Mouse (Mus musculus): ENCODE measurements around the gene Gcc1. TPM values are rescaled to one million over a fixed set of nuclear protein-coding genes. Genes with fewer than 3 reads are reported as not detected.
A peak's percentile ranks its signal among the peaks of the same experiment; 100 is the strongest.

The Gcc1 gene
- polyA plus RNA-seq, 1 experiment from 2014 or later: 12.2 TPM

- H3K9me3 ChIP-seq: no peaks in the 10 kb centered on the region
- 20% methylated on average over 13 of the region's 13 CpGs for WGBS
- H3K4me1 ChIP-seq: peaks cover 40% of the 10 kb centered on the region
- H3K4me2 ChIP-seq: peak overlapping the region; percentile 95
- H3K9ac ChIP-seq: peak overlapping the region; percentile 89
- peak overlapping the region; percentile 90 for H3K4me3 ChIP-seq
- peaks cover 33% of the 10 kb centered on the region for H3K36me3 ChIP-seq
- H3K27ac ChIP-seq: 0 out of 2 replicates have a peak overlapping the region, but pooled peaks have one; percentile 64
- no peaks in the 10 kb centered on the region for H3K27me3 ChIP-seq
- no peak for ATAC-seq (ENCODE audit: insufficient number of reproducible peaks, insufficient read depth, low FRiP score, low TSS enrichment, low read depth)
Observed at GRCm38 (mm10) chr6:28420865-28421264, 7.3 kb downstream of the Gcc1 start.

GRCm38 (mm10) chr6:28420361-28420760 lies 7.8 kb downstream of the Gcc1 start:
- H3K36me3 ChIP-seq: peaks cover 33% of the 10 kb centered on the region
- no peak for ATAC-seq (ENCODE audit: insufficient number of reproducible peaks, insufficient read depth, low FRiP score, low TSS enrichment, low read depth)
- H3K27ac ChIP-seq: no peak overlapping the region
- H3K4me3 ChIP-seq: peak overlapping the region; percentile 90
- 80% methylated on average over 17 of the region's 17 CpGs for WGBS
- H3K4me1 ChIP-seq: peaks cover 35% of the 10 kb centered on the region
- H3K9ac ChIP-seq: peak overlapping the region; percentile 89
- no peaks in the 10 kb centered on the region for H3K27me3 ChIP-seq
- H3K4me2 ChIP-seq: peak overlapping the region; percentile 95
- H3K9me3 ChIP-seq: no peaks in the 10 kb centered on the region

GRCm38 (mm10) chr6:28419673-28420072 lies 8.5 kb downstream of the Gcc1 start:
- peak overlapping the region; percentile 89 for H3K9ac ChIP-seq
- no peak overlapping the region for H3K27ac ChIP-seq
- H3K27me3 ChIP-seq: no peaks in the 10 kb centered on the region
- peaks cover 40% of the 10 kb centered on the region for H3K36me3 ChIP-seq
- no peak for ATAC-seq (ENCODE audit: insufficient number of reproducible peaks, insufficient read depth, low FRiP score, low TSS enrichment, low read depth)
- WGBS: 63% methylated on average over 2 of the region's 2 CpGs
- peak overlapping the region; percentile 90; the same call in 1 of the 2 replicates for H3K4me3 ChIP-seq
- peaks cover 30% of the 10 kb centered on the region for H3K4me1 ChIP-seq
- H3K9me3 ChIP-seq: no peaks in the 10 kb centered on the region
- H3K4me2 ChIP-seq: peak overlapping the region; percentile 95

GRCm38 (mm10) chr6:28418449-28418848 lies 9.7 kb downstream of the Gcc1 start:
- no peak overlapping the region for H3K4me3 ChIP-seq
- H3K4me2 ChIP-seq: no peak overlapping the region
- H3K36me3 ChIP-seq: peaks cover 41% of the 10 kb centered on the region
- peaks cover 25% of the 10 kb centered on the region for H3K4me1 ChIP-seq
- ATAC-seq (ENCODE audit: insufficient number of reproducible peaks, insufficient read depth, low FRiP score, low TSS enrichment, low read depth): no peak
- no peak overlapping the region for H3K27ac ChIP-seq
- H3K9ac ChIP-seq: no peak overlapping the region
- H3K9me3 ChIP-seq: no peaks in the 10 kb centered on the region
- 93% methylated on average over 14 of the region's 14 CpGs for WGBS
- no peaks in the 10 kb centered on the region for H3K27me3 ChIP-seq

- Histone ChIP-seq H3K9ac (no peak overlapping the region), H3K27ac (no peak overlapping the region), H3K4me2 (no peak overlapping the region), H3K9me3 (no peaks in the 10 kb centered on the region), H3K4me3 (no peak overlapping the region), H3K4me1 (peaks cover 20% of the 10 kb centered on the region), H3K36me3 (peaks cover 43% of the 10 kb centered on the region), H3K27me3 (no peaks in the 10 kb centered on the region)
- no peak for ATAC-seq (ENCODE audit: insufficient number of reproducible peaks, insufficient read depth, low FRiP score, low TSS enrichment, low read depth)
- 77% methylated on average over 4 of the region's 4 CpGs for WGBS
Observed at GRCm38 (mm10) chr6:28416981-28417380, 11.2 kb downstream of the Gcc1 start.

GRCm38 (mm10) chr6:28411236-28411635 lies 17.0 kb downstream of the Gcc1 start:
- H3K4me2 ChIP-seq: no peak overlapping the region
- no peaks in the 10 kb centered on the region for H3K4me1 ChIP-seq
- H3K27me3 ChIP-seq: no peaks in the 10 kb centered on the region
- no peaks in the 10 kb centered on the region for H3K9me3 ChIP-seq
- WGBS: 70% methylated on average over 2 of the region's 2 CpGs
- peaks cover 19% of the 10 kb centered on the region for H3K36me3 ChIP-seq
- ATAC-seq (ENCODE audit: insufficient number of reproducible peaks, insufficient read depth, low FRiP score, low TSS enrichment, low read depth): no peak
- no peak overlapping the region for H3K4me3 ChIP-seq
- no peak overlapping the region for H3K9ac ChIP-seq
- H3K27ac ChIP-seq: no peak overlapping the region

- no peak overlapping the region for H3K4me3 ChIP-seq
- no peak overlapping the region for H3K4me2 ChIP-seq
- no peaks in the 10 kb centered on the region for H3K27me3 ChIP-seq
- 86% methylated on average over 9 of the region's 9 CpGs for WGBS
- H3K4me1 ChIP-seq: no peaks in the 10 kb centered on the region
- no peak for ATAC-seq (ENCODE audit: insufficient number of reproducible peaks, insufficient read depth, low FRiP score, low TSS enrichment, low read depth)
- no peak overlapping the region for H3K27ac ChIP-seq
- no peaks in the 10 kb centered on the region for H3K9me3 ChIP-seq
- peaks cover 7% of the 10 kb centered on the region; the same call in 1 of the 2 replicates for H3K36me3 ChIP-seq
- H3K9ac ChIP-seq: no peak overlapping the region
Observed at GRCm38 (mm10) chr6:28410053-28410452, 18.1 kb downstream of the Gcc1 start.

GRCm38 (mm10) chr6:28399791-28400190 lies 28.4 kb downstream of the Gcc1 start:
- no peaks in the 10 kb centered on the region for H3K36me3 ChIP-seq
- ATAC-seq (ENCODE audit: insufficient number of reproducible peaks, insufficient read depth, low FRiP score, low TSS enrichment, low read depth): no peak
- no peak overlapping the region for H3K4me2 ChIP-seq
- peaks cover 5% of the 10 kb centered on the region; the same call in 1 of the 2 replicates for H3K9me3 ChIP-seq
- H3K4me1 ChIP-seq: no peaks in the 10 kb centered on the region
- H3K4me3 ChIP-seq: no peak overlapping the region
- no peak overlapping the region for H3K27ac ChIP-seq
- no peak overlapping the region for H3K9ac ChIP-seq
- WGBS: 90% methylated on average over 4 of the region's 4 CpGs
- H3K27me3 ChIP-seq: peaks cover 37% of the 10 kb centered on the region

- H3K9ac ChIP-seq: no peak overlapping the region
- H3K9me3 ChIP-seq: peaks cover 5% of the 10 kb centered on the region; the same call in 1 of the 2 replicates
- no peak overlapping the region for H3K4me2 ChIP-seq
- H3K36me3 ChIP-seq: no peaks in the 10 kb centered on the region
- H3K27me3 ChIP-seq: peaks cover 38% of the 10 kb centered on the region
- H3K27ac ChIP-seq: no peak overlapping the region
- H3K4me3 ChIP-seq: no peak overlapping the region
- WGBS: 88% methylated on average over 3 of the region's 3 CpGs
- no peak for ATAC-seq (ENCODE audit: insufficient number of reproducible peaks, insufficient read depth, low FRiP score, low TSS enrichment, low read depth)
- no peaks in the 10 kb centered on the region for H3K4me1 ChIP-seq
Observed at GRCm38 (mm10) chr6:28398726-28399125, 29.5 kb downstream of the Gcc1 start.

GRCm38 (mm10) chr6:28397681-28398203 lies 30.4 kb downstream of the Gcc1 start, which contains the start of gene Zfp800:
Gene Zfp800 (minus strand): TSS chr6:28398005.
- Histone ChIP-seq H3K4me1 (no peaks in the 10 kb centered on the region), H3K9me3 (peaks cover 5% of the 10 kb centered on the region; the same call in 1 of the 2 replicates), H3K27me3 (peaks cover 38% of the 10 kb centered on the region), H3K4me3 (peak within 1 kb of the TSS; percentile 42), H3K36me3 (no peaks in the 10 kb centered on the region), H3K9ac (peak within 1 kb of the TSS; percentile 65), H3K4me2 (peak within 1 kb of the TSS; percentile 74), H3K27ac (no peak within 1 kb of the TSS)
- WGBS: 1% methylated on average over 33 of the region's 33 CpGs
- no peak for ATAC-seq (ENCODE audit: insufficient number of reproducible peaks, insufficient read depth, low FRiP score, low TSS enrichment, low read depth)

- peak overlapping the region; percentile 65; the same call in 1 of the 2 replicates for H3K9ac ChIP-seq
- H3K9me3 ChIP-seq: peaks cover 5% of the 10 kb centered on the region; the same call in 1 of the 2 replicates
- H3K36me3 ChIP-seq: no peaks in the 10 kb centered on the region
- no peak overlapping the region for H3K27ac ChIP-seq
- no peaks in the 10 kb centered on the region for H3K4me1 ChIP-seq
- peak overlapping the region; percentile 74 for H3K4me2 ChIP-seq
- peak overlapping the region; percentile 42 for H3K4me3 ChIP-seq
- H3K27me3 ChIP-seq: peaks cover 38% of the 10 kb centered on the region
- ATAC-seq (ENCODE audit: insufficient number of reproducible peaks, insufficient read depth, low FRiP score, low TSS enrichment, low read depth): no peak
- WGBS: 3% methylated on average over 19 of the region's 19 CpGs
Observed at GRCm38 (mm10) chr6:28396853-28397457, 31.2 kb downstream of the Gcc1 start.

Data from embryonic facial prominence, embryonic 13.5 days (tissue).